Mouse (Mus musculus): ENCODE data around the gene Srsf10.

DNA sequence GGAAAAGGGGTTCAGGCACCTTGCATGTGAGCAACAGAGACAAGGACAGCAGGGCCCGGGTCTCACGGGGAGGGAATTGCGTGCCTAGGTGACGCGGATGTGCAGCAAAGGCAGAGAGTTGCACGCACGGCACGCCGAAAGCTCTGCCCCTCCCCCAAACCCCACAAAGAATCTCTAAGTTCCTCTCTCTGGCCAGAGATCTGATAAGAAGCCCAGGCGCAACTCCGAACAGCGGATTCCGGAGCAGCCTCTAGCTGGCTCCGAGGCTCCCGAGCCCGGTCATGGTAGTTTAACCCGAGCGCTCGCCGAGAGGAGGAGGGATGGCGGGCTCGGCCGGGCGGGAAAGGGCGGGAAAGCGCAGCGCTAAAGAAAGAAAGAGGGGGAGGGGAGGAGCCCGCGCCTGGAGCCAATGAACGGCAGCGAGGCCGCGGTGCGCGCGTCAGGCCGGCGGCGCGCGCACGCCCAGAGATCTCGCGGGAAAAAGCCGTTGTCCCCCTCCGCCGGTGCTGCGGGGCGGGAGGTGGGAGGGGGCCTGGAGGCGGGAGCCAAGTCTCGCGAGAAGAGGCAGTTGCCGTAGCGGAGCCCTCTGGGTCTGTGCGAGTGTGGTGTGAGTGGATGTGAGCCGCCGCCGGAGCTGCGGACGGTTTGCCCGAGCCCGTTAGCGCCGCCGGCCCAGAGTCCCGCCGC, at the start of gene Srsf10:
- no peak for TF ChIP-seq CTCF (IDR thresholded peaks at IDR 0.05; ENCODE audit: low read depth)
- peak; percentile 46 for TF ChIP-seq EP300 (IDR thresholded peaks at IDR 0.05; ENCODE audit: low read depth)
